Mouse (Mus musculus) stomach, postnatal 0 days (tissue): ENCODE data around the gene Ubr2. TPM values are rescaled to one million over a fixed set of nuclear protein-coding genes. Genes with fewer than 3 reads are reported as not detected.

Experiments used
- ATAC-seq: fragments of 200-750 bp; cut with Nextera tagmentation; 2 replicates; pipeline ENCODE4 v1.8.0; 2017; ENCODE audit not compliant: low FRiP score, low TSS enrichment
- DNase-seq: peaks from one replicate; pipeline ENCODE4 v3.0.0-alpha.2; 2016; ENCODE audit warnings: low spot score
- H3K27ac ChIP-seq: fragments of 300-500 bp; sonication (generic); replicated peaks from 2 replicates; pipeline ENCODE4 v1.5.1; 2014; ENCODE audit warnings: mild to moderate bottlenecking, control low read depth
- H3K27me3 ChIP-seq: fragments of 300-500 bp; sonication (generic); 2 replicates; pipeline ENCODE4 v1.6.1; 2014; ENCODE audit warnings: low read length; ENCODE audit not compliant: control insufficient read depth, insufficient read depth
- H3K36me3 ChIP-seq: fragments of 300-500 bp; sonication (generic); 2 replicates; pipeline ENCODE4 v1.6.1; 2014; ENCODE audit warnings: low read length, mixed read lengths; ENCODE audit not compliant: control insufficient read depth, insufficient read depth
- H3K4me1 ChIP-seq: fragments of 300-500 bp; sonication (generic); replicated peaks from 2 replicates; pipeline ENCODE4 v1.6.1; 2014; ENCODE audit warnings: antibody characterized with exemption; ENCODE audit not compliant: control insufficient read depth, insufficient read depth
- H3K4me2 ChIP-seq: fragments of 300-500 bp; sonication (generic); replicated peaks from 2 replicates; pipeline ENCODE4 v1.6.1; 2014; ENCODE audit warnings: low read depth, mild to moderate bottlenecking, control low read depth, moderate library complexity
- H3K4me3 ChIP-seq: fragments of 300-500 bp; sonication (generic); 2 replicates; pipeline ENCODE4 v1.5.1; 2014; ENCODE audit warnings: low read depth, low read length, control low read depth
- H3K9ac ChIP-seq: fragments of 300-500 bp; sonication (generic); 2 replicates; pipeline ENCODE4 v1.6.1; 2014; ENCODE audit warnings: mild to moderate bottlenecking, low read length, control low read depth, mixed read lengths
- H3K9me3 ChIP-seq: fragments of 300-500 bp; sonication (generic); 2 replicates; pipeline ENCODE4 v1.6.1; 2016; ENCODE audit warnings: low read length; ENCODE audit not compliant: control insufficient read depth
- CTCF ChIP-seq: IDR thresholded peaks from 2 replicates; pipeline ENCODE4 v1.5.1; 2016; ENCODE audit warnings: antibody characterized with exemption, low read depth, mild to moderate bottlenecking, moderate library complexity
- EP300 ChIP-seq: optimal IDR thresholded peaks from 2 replicates; pipeline ENCODE3; 2016; ENCODE audit warnings: antibody characterized with exemption
- WGBS: fragments of 180-500 bp; shearing (Covaris S2); extraction: QIAGEN DNeasy Blood & Tissue Kit; methylation state at CpG from one replicate; pipeline ENCODE4 v1.1.7; 2014; 5-methylcytosine and 5-hydroxymethylcytosine counted together
- polyA plus RNA-seq: library from polyadenylated mRNA; unstranded; fragments of >200 nt; fragmentation: Nextera tagmentation; extraction: Ambion mirVana; gene quantifications from 2 replicates; pipeline ENCODE4 v1.2.1, GENCODE M21; 2015

Gene Ubr2
- polyA plus RNA-seq, 1 experiment from 2014 or later = 5.9 TPM

DNA sequence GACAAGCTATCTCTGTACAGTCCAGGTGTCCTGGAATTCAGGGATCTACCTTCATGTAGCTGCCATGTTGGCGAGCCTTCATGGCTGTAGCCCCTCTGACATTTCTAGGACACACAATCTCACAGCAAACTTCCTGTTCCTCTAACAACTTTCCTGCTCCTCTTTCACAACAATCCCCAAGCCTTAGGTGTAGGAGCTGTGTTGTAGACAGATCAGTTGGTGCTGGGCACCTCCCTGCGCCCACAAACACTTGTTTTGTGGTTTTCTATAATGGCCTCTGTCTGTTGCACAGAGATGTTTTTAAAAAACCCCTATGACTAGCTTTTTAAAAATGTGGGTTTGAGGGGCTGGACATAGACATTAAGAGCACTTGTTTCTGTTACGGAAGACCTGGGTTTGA is 40.3 kb upstream of the Ubr2 start:
- DNase-seq = no peak
- WGBS = 91% methylated on average over 3 of the region's 3 CpGs
- Histone ChIP-seq H3K9ac (no peak overlapping the region), H3K27me3 (no peaks in the 10 kb centered on the region), H3K9me3 (no peaks in the 10 kb centered on the region), H3K4me1 (no peaks in the 10 kb centered on the region), H3K36me3 (no peaks in the 10 kb centered on the region), H3K27ac (no peak overlapping the region), H3K4me3 (no peak overlapping the region), H3K4me2 (no peak overlapping the region)
- no peak for ATAC-seq
- TF ChIP-seq CTCF = no peak
- no peak for TF ChIP-seq EP300

DNA sequence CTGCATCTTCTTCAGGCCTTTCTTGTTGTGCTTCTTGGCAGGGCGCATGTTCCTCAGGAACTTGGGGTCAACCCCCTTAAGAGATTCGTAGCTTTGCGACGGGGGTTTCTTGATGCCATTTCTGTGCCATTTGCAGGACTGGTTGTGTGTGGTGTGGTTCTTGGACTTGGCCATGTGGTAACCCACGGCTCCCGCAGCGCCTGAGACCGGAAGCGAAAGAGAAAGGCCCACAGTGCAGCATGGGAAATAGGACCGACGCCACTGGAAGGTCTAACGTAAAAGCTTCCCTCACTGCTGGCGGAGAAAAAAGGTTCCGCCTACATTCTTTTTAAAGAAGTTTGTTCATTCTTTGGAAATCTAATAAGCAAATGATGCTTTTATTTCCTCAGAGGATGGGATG is 32.5 kb upstream of the Ubr2 start:
- Histone ChIP-seq H3K4me1 (no peaks in the 10 kb centered on the region), H3K4me3 (no peak overlapping the region), H3K9me3 (no peaks in the 10 kb centered on the region), H3K27ac (no peak overlapping the region), H3K4me2 (no peak overlapping the region), H3K27me3 (no peaks in the 10 kb centered on the region), H3K36me3 (no peaks in the 10 kb centered on the region), H3K9ac (no peak overlapping the region)
- ATAC-seq = no peak
- TF ChIP-seq EP300 = no peak
- TF ChIP-seq CTCF = no peak
- DNase-seq = no peak
- WGBS = 92% methylated on average over 14 of the region's 14 CpGs

- peak overlapping the region; percentile 21; the same call in 1 of the 2 replicates for H3K4me3 ChIP-seq
- DNase-seq (peak; percentile 89), ATAC-seq (peak; percentile 53; the same call in 1 of the 2 replicates)
- H3K4me2 ChIP-seq = peak overlapping the region; percentile 48
- no peak overlapping the region for H3K27ac ChIP-seq
- 10% methylated on average over 18 of the region's 18 CpGs for WGBS
- H3K27me3 ChIP-seq = no peaks in the 10 kb centered on the region
- peak overlapping the region; percentile 23; the same call in 1 of the 2 replicates for H3K9ac ChIP-seq
- TF ChIP-seq CTCF = peak; percentile 99
- TF ChIP-seq EP300 = no peak
- H3K9me3 ChIP-seq = no peaks in the 10 kb centered on the region
- H3K4me1 ChIP-seq = no peaks in the 10 kb centered on the region
- no peaks in the 10 kb centered on the region for H3K36me3 ChIP-seq
Observed at GRCm38 (mm10) chr17:47038844-47039803, 28.8 kb upstream of the Ubr2 start.

DNA sequence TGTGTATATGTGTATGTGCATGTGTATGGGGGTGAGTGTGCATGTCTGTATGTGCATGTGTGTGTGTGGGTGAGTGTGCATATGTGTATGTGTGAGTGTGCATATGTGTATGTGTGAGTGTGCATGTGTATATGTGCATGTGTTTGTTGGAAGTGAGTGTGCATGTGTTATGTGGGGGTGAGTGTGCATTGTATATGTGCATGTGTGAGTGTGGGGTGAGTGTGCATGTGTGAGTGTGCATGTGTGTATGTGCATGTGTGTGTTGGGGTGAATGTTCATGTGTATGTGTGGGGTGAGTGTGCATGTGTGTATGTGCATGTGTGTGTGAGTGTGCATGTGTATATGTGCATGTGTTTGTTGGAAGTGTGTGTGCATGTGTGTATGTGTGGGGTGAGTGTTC is 24.2 kb upstream of the Ubr2 start:
- DNase-seq (no peak), ATAC-seq (no peak)
- TF ChIP-seq CTCF = no peak
- TF ChIP-seq EP300 = no peak
- Histone ChIP-seq H3K4me3 (no peak overlapping the region), H3K9ac (no peak overlapping the region), H3K27ac (no peak overlapping the region), H3K36me3 (no peaks in the 10 kb centered on the region), H3K9me3 (no peaks in the 10 kb centered on the region), H3K4me2 (no peak overlapping the region), H3K4me1 (no peaks in the 10 kb centered on the region), H3K27me3 (no peaks in the 10 kb centered on the region)

- Histone ChIP-seq H3K4me2 (no peak overlapping the region), H3K27ac (no peak overlapping the region), H3K36me3 (no peaks in the 10 kb centered on the region), H3K27me3 (no peaks in the 10 kb centered on the region), H3K4me3 (no peak overlapping the region), H3K9me3 (no peaks in the 10 kb centered on the region), H3K4me1 (no peaks in the 10 kb centered on the region), H3K9ac (no peak overlapping the region)
- DNase-seq (peak; percentile 65), ATAC-seq (no peak)
- under 1% methylated on average over 4 of the region's 4 CpGs for WGBS
- TF ChIP-seq CTCF = peak; percentile 90
- no peak for TF ChIP-seq EP300
Observed at GRCm38 (mm10) chr17:47033643-47034042, 23.3 kb upstream of the Ubr2 start.

DNA sequence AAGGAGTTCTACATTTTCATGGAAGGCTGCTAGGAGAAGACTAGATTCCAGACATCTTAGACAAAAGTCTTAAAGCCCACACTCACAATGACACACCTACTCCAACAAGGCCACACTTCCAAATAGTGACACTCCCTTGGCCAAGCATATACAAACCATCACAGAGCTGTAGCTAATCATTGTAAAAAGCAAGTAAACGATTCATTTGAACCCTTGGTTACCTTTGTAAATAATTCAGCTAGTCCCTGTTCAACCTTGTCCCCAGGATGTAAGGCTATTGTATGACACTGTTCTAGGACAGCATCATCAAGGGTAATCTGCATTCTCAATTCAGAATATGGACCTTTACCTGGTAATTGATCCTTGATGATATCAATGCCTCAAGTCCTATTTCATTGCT is 14.4 kb upstream of the Ubr2 start:
- ATAC-seq (no peak), DNase-seq (no peak)
- Histone ChIP-seq H3K27me3 (no peaks in the 10 kb centered on the region), H3K9ac (no peak overlapping the region), H3K4me3 (no peak overlapping the region), H3K36me3 (no peaks in the 10 kb centered on the region), H3K4me2 (no peak overlapping the region), H3K27ac (no peak overlapping the region), H3K9me3 (no peaks in the 10 kb centered on the region), H3K4me1 (no peaks in the 10 kb centered on the region)
- 70% methylated on average over 1 of the region's 1 CpGs for WGBS
- TF ChIP-seq EP300 (no peak), CTCF (no peak)
